Mouse (Mus musculus) megakaryocyte, embryonic 14.5 days (primary cell): Measurements from ENCODE around the gene Fam155a.

ENCODE experiments used
- FLI1 ChIP-seq: IDR thresholded peaks from 2 replicates; pipeline ENCODE4 v1.6.1; 2012; ENCODE audit warnings: low read length, inconsistent platforms, mixed read lengths
- GATA1 ChIP-seq: IDR thresholded peaks from 3 replicates; pipeline ENCODE4 v1.6.1; 2012; ENCODE audit warnings: mixed read lengths, low read length, inconsistent platforms, borderline replicate concordance

DNA sequence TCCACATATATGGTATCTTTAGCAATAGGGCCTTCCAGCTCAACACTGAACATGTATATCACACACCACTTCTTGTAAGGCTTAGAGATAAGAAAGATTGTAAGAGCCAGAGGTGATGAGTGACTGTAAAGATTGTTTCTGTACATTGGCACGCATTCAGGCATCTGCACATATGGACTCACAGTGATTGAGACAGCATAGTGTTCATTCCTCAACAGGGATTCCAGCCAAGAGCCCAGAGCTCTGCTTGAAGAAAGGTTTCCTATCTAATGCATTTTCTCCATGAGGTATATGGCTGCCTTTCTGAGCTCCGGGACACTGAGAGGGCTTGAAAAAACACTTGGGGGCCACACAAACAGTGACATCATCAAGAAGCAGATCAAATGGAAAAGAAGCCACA lies 438.2 kb downstream of the Fam155a start:
- no peak for TF ChIP-seq GATA1
- no peak for TF ChIP-seq FLI1
